Mouse (Mus musculus) retina, postnatal 7 days (tissue): ENCODE results near the gene Akr1d1.

ENCODE experiments used
- DNase-seq: peaks from one replicate; pipeline ENCODE4 v3.0.0-alpha.2; 2012; ENCODE audit warnings: low read depth, low spot score

Akr1d1 gene

GRCm38 (mm10) chr6:37563861-37564260 lies 33.9 kb downstream of the Akr1d1 start:
- DNase-seq: no peak

GRCm38 (mm10) chr6:37567363-37567762 lies 37.4 kb downstream of the Akr1d1 start:
- DNase-seq: no peak

GRCm38 (mm10) chr6:37571939-37572338 lies 42.0 kb downstream of the Akr1d1 start:
- no peak for DNase-seq

- no peak for DNase-seq
These were observed 43.0 kb downstream of the Akr1d1 start for GRCm38 (mm10) chr6:37572935-37573334.

- no peak for DNase-seq
These were observed 50.5 kb downstream of the Akr1d1 start for GRCm38 (mm10) chr6:37580476-37580875.

GRCm38 (mm10) chr6:37589340-37589962 lies 59.5 kb downstream of the Akr1d1 start:
- peak; percentile 58 for DNase-seq

- no peak for DNase-seq
These were observed 60.8 kb downstream of the Akr1d1 start for GRCm38 (mm10) chr6:37590800-37591199.

GRCm38 (mm10) chr6:37592101-37593032 lies 62.4 kb downstream of the Akr1d1 start:
- DNase-seq: peak; percentile 38

GRCm38 (mm10) chr6:37593033-37593374 lies 63.0 kb downstream of the Akr1d1 start:
- DNase-seq: no peak

GRCm38 (mm10) chr6:37593551-37594089 lies 63.6 kb downstream of the Akr1d1 start:
- DNase-seq: no peak

- DNase-seq: no peak
These were observed 67.1 kb downstream of the Akr1d1 start for GRCm38 (mm10) chr6:37597088-37597487.

GRCm38 (mm10) chr6:37598033-37598432 lies 68.1 kb downstream of the Akr1d1 start:
- DNase-seq: no peak

GRCm38 (mm10) chr6:37600976-37601498 lies 71.1 kb downstream of the Akr1d1 start:
- DNase-seq: no peak

- DNase-seq: no peak
These were observed 73.1 kb downstream of the Akr1d1 start for GRCm38 (mm10) chr6:37602857-37603765.

GRCm38 (mm10) chr6:37604178-37604883 lies 74.4 kb downstream of the Akr1d1 start:
- DNase-seq: no peak

- no peak for DNase-seq
These were observed 74.9 kb downstream of the Akr1d1 start for GRCm38 (mm10) chr6:37604884-37605269.

GRCm38 (mm10) chr6:37607511-37608289 lies 77.7 kb downstream of the Akr1d1 start:
- DNase-seq: no peak

- DNase-seq: no peak
These were observed 82.8 kb downstream of the Akr1d1 start for GRCm38 (mm10) chr6:37612603-37613284.

- DNase-seq: no peak
These were observed 85.5 kb downstream of the Akr1d1 start for GRCm38 (mm10) chr6:37615490-37615889.
